Mouse (Mus musculus) intestine, embryonic 14.5 days (tissue): ENCODE measurements around the gene Gnat1. TPM values are rescaled to one million over a fixed set of nuclear protein-coding genes. Genes with fewer than 3 reads are reported as not detected.
"Not testable (repeated sequence)": the region's sequence is repeated elsewhere in the genome, so short reads cannot be mapped to it uniquely, and the experiment has no call there.

ENCODE experiments used
- ATAC-seq: fragments of 200-750 bp; cut with Nextera tagmentation; replicated peaks from 2 replicates; pipeline ENCODE4 v1.8.0; 2017; ENCODE audit warnings: low read depth, moderate number of reproducible peaks, moderate TSS enrichment, moderate library complexity; ENCODE audit not compliant: low FRiP score, low TSS enrichment
- DNase-seq: peaks from one replicate; pipeline ENCODE4 v3.0.0-alpha.2; 2018; ENCODE audit warnings: low spot score
- H3K27ac ChIP-seq: fragments of 300-500 bp; sonication (generic); 2 replicates; pipeline ENCODE4 v1.5.1; 2014; ENCODE audit warnings: low read depth, mild to moderate bottlenecking, control low read depth
- H3K27me3 ChIP-seq: fragments of 300-500 bp; sonication (generic); replicated peaks from 2 replicates; pipeline ENCODE4 v1.6.1; 2014; ENCODE audit warnings: low read length, control low read depth; ENCODE audit not compliant: control insufficient read depth, insufficient read depth
- H3K36me3 ChIP-seq: fragments of 300-500 bp; sonication (generic); 2 replicates; pipeline ENCODE4 v1.6.1; 2014; ENCODE audit warnings: low read length, control low read depth; ENCODE audit not compliant: control insufficient read depth, insufficient read depth
- H3K4me1 ChIP-seq: fragments of 300-500 bp; sonication (generic); replicated peaks from 2 replicates; pipeline ENCODE4 v1.6.1; 2014; ENCODE audit warnings: low read length, control low read depth, mixed read lengths; ENCODE audit not compliant: control insufficient read depth, insufficient read depth
- H3K4me2 ChIP-seq: fragments of 300-500 bp; sonication (generic); 2 replicates; pipeline ENCODE4 v1.6.1; 2014; ENCODE audit warnings: low read length
- H3K4me3 ChIP-seq: fragments of 300-500 bp; sonication (generic); 2 replicates; pipeline ENCODE4 v1.5.1; 2014; ENCODE audit warnings: low read depth, low read length, control low read depth, mixed read lengths
- H3K9ac ChIP-seq: fragments of 300-500 bp; sonication (generic); 2 replicates; pipeline ENCODE4 v1.6.1; 2014; ENCODE audit warnings: mild to moderate bottlenecking, low read length
- H3K9me3 ChIP-seq: fragments of 300-500 bp; sonication (generic); 2 replicates; pipeline ENCODE4 v1.6.1; 2016; ENCODE audit warnings: low read length, control low read depth; ENCODE audit not compliant: control insufficient read depth
- WGBS: fragments of 180-500 bp; shearing (Covaris S2); extraction: QIAGEN DNeasy Blood & Tissue Kit; methylation state at CpG from one replicate; pipeline ENCODE4 v1.1.7; 2014; 5-methylcytosine and 5-hydroxymethylcytosine counted together
- polyA plus RNA-seq: library from polyadenylated mRNA; unstranded; fragments of >200 nt; fragmentation: Nextera tagmentation; extraction: Ambion mirVana; gene quantifications from 2 replicates; pipeline ENCODE4 v1.2.1, GENCODE M21; 2014

The Gnat1 gene
- polyA plus RNA-seq, 1 experiment from 2014 or later = 2.6 TPM

DNA sequence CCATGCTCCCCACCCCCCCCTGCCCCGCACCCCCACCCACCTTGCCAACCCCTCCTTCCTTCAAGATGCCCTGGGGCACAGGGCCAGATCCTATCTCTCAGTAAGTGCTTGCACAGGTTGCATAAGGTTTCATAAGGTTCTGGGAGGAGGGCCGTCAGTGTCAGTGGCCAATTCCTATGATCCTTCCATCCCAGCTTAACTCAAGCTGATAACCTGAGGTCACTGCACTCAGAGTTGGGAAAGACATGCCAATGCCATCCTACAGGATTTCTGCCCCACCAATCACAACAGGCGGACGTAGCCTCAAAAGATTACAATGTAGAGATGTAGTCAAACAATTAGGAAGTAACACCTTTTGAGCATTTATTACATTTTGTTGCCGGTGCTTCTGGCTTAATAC lies 8.9 kb upstream of the Gnat1 start:
- H3K4me3 ChIP-seq = no peak overlapping the region
- ATAC-seq (no peak), DNase-seq (no peak)
- H3K36me3 ChIP-seq = peaks cover 71% of the 10 kb centered on the region
- WGBS = 80% methylated on average over 5 of the region's 5 CpGs
- H3K9me3 ChIP-seq = no peaks in the 10 kb centered on the region
- no peaks in the 10 kb centered on the region for H3K4me1 ChIP-seq
- H3K9ac ChIP-seq = no peak overlapping the region
- H3K27ac ChIP-seq = no peak overlapping the region
- H3K4me2 ChIP-seq = no peak overlapping the region
- no peaks in the 10 kb centered on the region for H3K27me3 ChIP-seq

DNA sequence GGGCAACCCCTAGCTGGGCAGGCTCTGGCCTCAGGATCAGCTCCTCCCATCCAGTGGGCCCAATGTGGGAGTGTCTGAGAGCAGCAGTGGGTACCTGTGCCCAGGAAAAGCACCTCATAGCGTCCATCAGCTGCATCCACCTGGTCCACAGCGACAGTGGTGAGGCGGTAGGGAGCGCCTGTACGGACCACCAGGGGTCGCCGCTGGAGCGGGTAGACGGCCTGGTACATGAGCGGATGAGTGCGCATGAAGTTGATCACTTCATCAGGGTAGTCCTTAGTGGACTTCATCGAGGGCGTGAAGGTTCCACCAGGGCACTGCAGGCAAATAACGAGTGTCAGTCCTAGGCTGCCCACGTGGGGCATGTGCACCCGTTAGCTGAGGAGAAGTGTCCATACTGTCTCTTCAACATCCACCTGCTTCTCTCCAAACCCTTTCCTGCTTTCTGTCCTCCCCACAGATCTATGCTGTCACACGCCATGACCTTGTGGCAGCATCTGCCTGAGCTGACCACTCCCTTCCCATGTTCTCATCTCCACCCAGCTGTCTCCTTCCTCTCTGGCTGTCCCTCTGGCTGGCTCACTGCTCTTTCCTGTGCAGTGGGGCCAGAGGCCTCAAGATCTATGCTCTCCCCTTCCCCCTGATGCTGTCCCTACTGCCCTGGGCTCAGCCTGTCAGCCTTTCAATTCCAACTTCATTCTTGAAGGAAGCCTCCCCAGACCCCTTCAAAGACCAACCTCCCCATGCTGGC lies 5.9 kb upstream of the Gnat1 start:
- Histone ChIP-seq H3K9ac (no peak overlapping the region), H3K4me1 (no peaks in the 10 kb centered on the region), H3K27me3 (no peaks in the 10 kb centered on the region), H3K4me3 (no peak overlapping the region), H3K9me3 (no peaks in the 10 kb centered on the region), H3K4me2 (no peak overlapping the region), H3K27ac (no peak overlapping the region), H3K36me3 (peaks cover 69% of the 10 kb centered on the region)
- ATAC-seq = peak; percentile 72
- WGBS = 45% methylated on average over 17 of the region's 17 CpGs
- peak; percentile 88 for DNase-seq

DNA sequence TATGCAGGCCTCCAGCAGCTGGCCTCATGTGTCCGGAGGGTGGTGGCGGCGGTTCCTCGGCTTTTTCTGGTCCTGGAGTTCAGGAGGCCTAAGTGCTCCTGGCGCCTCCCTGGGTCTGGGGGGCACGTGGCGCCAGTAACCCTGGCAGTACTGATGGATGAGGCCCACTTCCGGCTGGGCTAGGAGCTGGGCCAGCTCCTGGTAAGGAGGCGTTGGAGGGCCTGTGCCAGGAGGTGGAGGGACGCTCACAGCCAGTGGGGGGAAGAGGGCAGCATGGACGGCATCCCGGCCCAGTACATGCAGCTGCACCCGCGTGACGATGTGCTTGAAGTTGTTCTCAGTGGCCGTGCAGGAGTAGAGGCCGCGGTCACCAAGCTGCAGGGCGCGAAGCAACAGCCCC lies 2.9 kb upstream of the Gnat1 start:
- Histone ChIP-seq H3K4me1 (no peaks in the 10 kb centered on the region), H3K27me3 (peaks cover 4% of the 10 kb centered on the region), H3K36me3 (peaks cover 46% of the 10 kb centered on the region), H3K4me3 (no peak overlapping the region), H3K9ac (no peak overlapping the region), H3K4me2 (no peak overlapping the region), H3K27ac (no peak overlapping the region), H3K9me3 (no peaks in the 10 kb centered on the region)
- WGBS = 86% methylated on average over 20 of the region's 20 CpGs
- no peak for ATAC-seq
- DNase-seq = no peak

DNA sequence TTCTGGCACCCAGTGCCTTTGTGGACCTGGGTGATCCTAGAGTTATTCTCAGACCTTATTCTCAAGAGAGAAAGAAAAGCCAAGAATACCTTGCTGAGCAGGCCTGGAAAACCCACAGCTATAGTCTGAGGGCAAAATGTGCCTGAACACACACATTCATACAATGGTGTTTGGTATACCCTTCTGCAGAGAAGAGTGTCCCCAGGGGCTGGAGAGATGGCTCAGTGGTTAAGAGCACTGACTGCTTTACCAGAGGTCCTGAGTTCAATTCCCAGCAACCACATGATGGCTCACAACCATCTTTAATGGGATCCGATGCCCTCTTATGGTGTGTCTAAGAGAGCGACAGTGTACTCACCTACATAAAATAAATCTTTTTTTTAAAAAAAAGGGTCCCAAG lies 651 bp downstream of the Gnat1 start:
- ATAC-seq (no peak), DNase-seq (no peak)
- WGBS = 94% methylated on average over 2 of the region's 2 CpGs
- H3K27me3 ChIP-seq = peaks cover 36% of the 10 kb centered on the region
- H3K4me2 ChIP-seq = no peak overlapping the region
- H3K9ac ChIP-seq = no peak overlapping the region
- peaks cover 5% of the 10 kb centered on the region; the same call in 1 of the 2 replicates for H3K4me1 ChIP-seq
- no peak overlapping the region for H3K27ac ChIP-seq
- H3K36me3 ChIP-seq = peaks cover 20% of the 10 kb centered on the region
- H3K9me3 ChIP-seq = no peaks in the 10 kb centered on the region
- H3K4me3 ChIP-seq = no peak overlapping the region

DNA sequence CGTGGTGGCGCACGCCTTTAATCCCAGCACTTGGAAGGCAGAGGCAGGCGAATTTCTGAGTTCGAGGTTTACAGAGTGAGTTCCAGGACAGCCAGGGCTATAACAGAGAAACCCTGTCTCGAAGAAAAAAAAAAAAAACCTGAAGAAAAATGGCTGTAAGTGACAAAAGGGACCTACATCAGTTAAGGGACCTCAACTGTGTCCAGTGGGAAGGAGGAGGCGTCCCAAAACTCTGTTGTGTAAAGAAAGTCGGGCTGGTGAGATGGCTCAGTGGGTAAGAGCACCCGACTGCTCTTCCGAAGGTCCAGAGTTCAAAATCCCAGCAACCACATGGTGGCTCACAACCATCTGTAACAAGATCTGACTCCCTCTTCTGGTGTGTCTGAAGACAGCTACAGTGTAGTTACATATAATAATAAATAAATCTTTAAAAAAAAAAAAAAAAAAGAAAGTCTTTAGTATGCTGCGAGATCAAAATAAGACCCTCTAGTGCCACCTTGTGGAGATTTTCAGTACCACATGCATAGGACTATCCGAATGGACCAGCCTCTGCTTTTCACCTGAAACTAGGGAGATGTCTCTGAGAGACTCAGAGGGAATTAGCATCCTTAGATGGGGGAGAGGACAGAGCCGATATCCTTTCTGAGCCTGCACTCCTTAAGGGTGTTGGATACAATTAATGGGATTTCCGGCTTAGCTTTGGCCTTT lies 1.5 kb downstream of the Gnat1 start:
- DNase-seq = peak; percentile 91
- not testable (repeated sequence) for H3K9ac ChIP-seq
- 38% methylated on average over 14 of the region's 14 CpGs for WGBS

DNA sequence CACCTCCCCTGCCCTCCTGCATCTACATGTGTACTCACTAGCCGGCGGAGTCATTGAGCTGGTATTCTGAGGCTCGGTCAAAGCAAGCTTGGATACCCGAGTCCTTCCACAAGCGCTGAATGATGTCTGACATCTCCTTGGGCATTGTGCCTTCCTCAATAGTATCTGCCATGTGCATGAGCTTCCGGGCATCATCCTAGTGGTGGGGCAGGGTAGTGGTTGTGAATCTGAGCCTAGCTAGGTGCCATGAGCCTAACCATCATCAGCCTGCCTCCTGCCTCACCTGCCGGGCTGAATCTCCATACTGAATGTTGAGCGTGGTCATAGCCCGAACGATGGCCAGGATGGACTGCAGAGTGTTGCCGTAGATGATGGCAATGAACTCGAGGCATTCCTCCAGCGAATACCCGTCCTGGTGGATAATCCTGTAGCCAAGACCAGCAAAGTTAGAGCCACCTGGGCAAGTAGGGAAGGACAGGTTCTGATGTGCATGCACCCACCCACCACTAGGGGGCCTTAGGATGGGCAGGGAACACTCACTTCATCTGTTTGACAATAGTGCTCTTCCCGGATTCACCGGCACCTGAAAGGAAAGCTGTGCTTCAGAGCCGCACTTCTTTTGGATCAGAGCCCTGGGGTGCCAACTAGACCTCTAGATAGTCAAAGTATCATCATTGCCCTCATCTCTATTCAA lies 2.3 kb downstream of the Gnat1 start:
- Histone ChIP-seq H3K9me3 (no peaks in the 10 kb centered on the region), H3K4me1 (peaks cover 5% of the 10 kb centered on the region; the same call in 1 of the 2 replicates), H3K4me2 (no peak overlapping the region), H3K27me3 (peaks cover 36% of the 10 kb centered on the region), H3K27ac (no peak overlapping the region), H3K9ac (no peak overlapping the region), H3K36me3 (peaks cover 4% of the 10 kb centered on the region), H3K4me3 (no peak overlapping the region)
- ATAC-seq = no peak
- 17% methylated on average over 17 of the region's 17 CpGs for WGBS
- DNase-seq = no peak

More for the DNA sequence above, 1.5 kb downstream of the Gnat1 start:
- Histone ChIP-seq H3K36me3 (peaks cover 11% of the 10 kb centered on the region), H3K27me3 (peaks cover 36% of the 10 kb centered on the region)
- not testable (repeated sequence) for H3K4me3 ChIP-seq, H3K27ac ChIP-seq, H3K9me3 ChIP-seq, H3K4me1 ChIP-seq, H3K4me2 ChIP-seq, ATAC-seq

DNA sequence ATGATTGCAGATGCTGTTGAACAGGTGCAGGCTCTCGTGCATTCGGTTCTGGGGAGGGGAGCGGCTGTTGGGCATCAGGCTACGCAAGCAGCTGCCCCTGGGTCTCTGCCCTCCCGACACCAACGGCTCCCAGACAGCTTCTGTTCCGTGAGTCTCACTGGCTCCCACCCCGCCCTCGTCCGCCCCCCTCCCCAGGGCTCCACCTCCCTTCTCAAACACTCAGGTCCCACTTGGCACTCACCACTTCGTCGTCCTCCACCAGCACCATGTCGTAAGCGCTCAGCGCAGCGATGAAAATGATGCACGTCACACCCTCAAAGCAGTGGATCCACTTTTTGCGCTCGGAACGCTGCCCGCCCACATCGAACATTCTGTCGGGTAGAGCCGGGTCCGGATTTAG lies 3.2 kb downstream of the Gnat1 start:
- under 1% methylated on average over 25 of the region's 25 CpGs for WGBS
- H3K9ac ChIP-seq = no peak overlapping the region
- no peak; the same call in 1 of the 2 replicates for ATAC-seq

DNA sequence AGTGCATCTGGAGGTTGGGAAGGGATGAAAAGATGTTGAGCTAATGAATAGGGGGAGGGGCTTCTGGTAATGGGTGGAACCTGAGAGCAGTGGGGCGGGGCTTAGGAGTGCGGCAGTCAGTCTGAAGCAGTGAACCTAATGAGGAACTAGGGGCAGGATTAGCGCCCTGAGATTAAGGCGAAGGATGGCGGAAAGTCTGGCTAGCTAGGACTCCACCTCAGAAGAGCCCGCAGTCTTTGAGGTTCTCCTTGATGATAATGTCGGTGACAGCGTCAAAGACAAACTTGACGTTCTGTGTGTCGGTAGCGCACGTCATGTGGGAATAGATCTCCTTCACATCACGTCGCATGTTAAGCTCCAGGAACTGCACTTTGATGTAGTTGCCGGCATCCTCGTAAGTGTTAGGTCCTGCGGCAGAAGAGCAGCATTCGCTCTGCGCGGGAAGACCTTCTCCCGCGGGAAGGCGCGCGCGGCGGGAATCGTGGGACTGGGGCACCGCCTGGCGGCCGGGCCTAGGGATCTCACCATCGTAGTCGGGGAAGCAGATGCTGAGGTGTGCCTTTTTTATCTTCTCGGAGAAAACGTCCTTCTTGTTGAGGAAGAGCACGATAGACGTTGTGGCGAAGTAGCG lies 3.7 kb downstream of the Gnat1 start:
- H3K36me3 ChIP-seq = no peaks in the 10 kb centered on the region

More for the DNA sequence above, 3.2 kb downstream of the Gnat1 start:
- H3K27me3 ChIP-seq = peaks cover 36% of the 10 kb centered on the region
- no peaks in the 10 kb centered on the region for H3K36me3 ChIP-seq
- H3K27ac ChIP-seq = no peak overlapping the region
- no peak for DNase-seq
- peaks cover 5% of the 10 kb centered on the region; the same call in 1 of the 2 replicates for H3K4me1 ChIP-seq
- H3K4me2 ChIP-seq = peak overlapping the region; percentile 56
- H3K9me3 ChIP-seq = no peaks in the 10 kb centered on the region
- peak overlapping the region; percentile 25 for H3K4me3 ChIP-seq

More for the DNA sequence above, 3.7 kb downstream of the Gnat1 start:
- Histone ChIP-seq H3K27me3 (peaks cover 36% of the 10 kb centered on the region), H3K9me3 (no peaks in the 10 kb centered on the region), H3K27ac (no peak overlapping the region), H3K4me2 (peak overlapping the region; percentile 56), H3K4me1 (peaks cover 5% of the 10 kb centered on the region; the same call in 1 of the 2 replicates), H3K9ac (no peak overlapping the region), H3K4me3 (peak overlapping the region; percentile 25)
- ATAC-seq (no peak; the same call in 1 of the 2 replicates), DNase-seq (peak; percentile 89)
- under 1% methylated on average over 39 of the region's 39 CpGs for WGBS
